Mouse (Mus musculus): ENCODE measurements around the gene Rpp25.

DNA sequence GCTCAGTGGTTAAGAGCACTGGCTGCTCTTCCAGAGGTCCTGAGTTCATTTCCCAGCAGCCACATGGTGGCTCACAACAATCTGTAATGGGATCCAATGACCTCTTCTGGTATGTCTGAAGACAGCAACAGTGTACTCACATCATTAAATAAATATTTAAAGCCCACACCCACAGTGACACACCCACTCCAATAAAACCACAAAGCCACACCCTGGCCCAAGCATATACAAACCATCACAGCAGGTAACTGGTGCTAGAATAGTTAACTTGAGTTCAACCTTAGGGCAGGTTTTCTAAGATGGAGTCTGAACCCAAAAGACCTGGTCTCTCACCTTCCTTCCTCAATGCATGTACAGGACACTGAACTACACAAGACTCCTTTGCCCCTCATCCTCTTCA, 8.9 kb upstream of the Rpp25 start:
- TF ChIP-seq POLR2A (IDR thresholded peaks at IDR 0.05; ENCODE audit: borderline replicate concordance, extremely low read depth, low read depth, low read length): no peak
- TF ChIP-seq CTCF (IDR thresholded peaks at IDR 0.05; ENCODE audit: insufficient read depth, low read length): no peak

Measured in lung, adult 2 months (tissue).